Mouse (Mus musculus): ENCODE measurements around the gene Sirt6. TPM values are rescaled to one million over a fixed set of nuclear protein-coding genes. Genes with fewer than 3 reads are reported as not detected.

Sirt6 gene
- polyA plus RNA-seq, 1 experiment from 2014 or later = 7.7 TPM

GRCm38 (mm10) chr10:81572133-81572671 lies 55.4 kb downstream of the Sirt6 start:
- peaks cover 83% of the 10 kb centered on the region for H3K4me1 ChIP-seq (replicated peaks)
- peak overlapping the region; percentile 53 for H3K27ac ChIP-seq (replicated peaks)
- 0 out of 2 replicates have a peak, but pooled peaks have one; percentile 1 for ATAC-seq (ENCODE audit: insufficient read depth)
- H3K4me2 ChIP-seq = peak overlapping the region; percentile 95
- H3K9me3 ChIP-seq (replicated peaks) = no peaks in the 10 kb centered on the region
- H3K36me3 ChIP-seq (replicated peaks) = no peaks in the 10 kb centered on the region
- 14% methylated on average over 9 of the region's 9 CpGs for WGBS (ENCODE audit: insufficient replicate concordance)
- H3K9ac ChIP-seq = peak overlapping the region; percentile 30; the same call in 1 of the 2 replicates
- H3K27me3 ChIP-seq = peaks cover 62% of the 10 kb centered on the region
- peak overlapping the region; percentile 67 for H3K4me3 ChIP-seq (replicated peaks)

Other genes with a start within 250 kb of the Sirt6 start
- 127 and 147 TPM in 2 replicates for gene Fzr1, start 249.3 kb downstream of the Sirt6 start, polyA plus RNA-seq (2015; fragmentation: Nextera tagmentation; extraction: Ambion mirVana)
- gene Dohh, start 243.4 kb downstream of the Sirt6 start, polyA plus RNA-seq (2015; fragmentation: Nextera tagmentation; extraction: Ambion mirVana) = 50.9 and 56.2 TPM in 2 replicates
- gene Gm48551, start 243.3 kb downstream of the Sirt6 start, polyA plus RNA-seq (2015; fragmentation: Nextera tagmentation; extraction: Ambion mirVana) = 0.75 and 0.88 TPM in 2 replicates
- gene Gm48552, start 238.8 kb downstream of the Sirt6 start, polyA plus RNA-seq (2015; fragmentation: Nextera tagmentation; extraction: Ambion mirVana) = 0.56 TPM in 1 of 2 replicates, not detected in the other
- 1.9 and 2.3 TPM in 2 replicates for gene Smim24, start 234.7 kb downstream of the Sirt6 start, polyA plus RNA-seq (2015; fragmentation: Nextera tagmentation; extraction: Ambion mirVana)
- 9.5 and 11.5 TPM in 2 replicates for gene Nfic, start 172.2 kb downstream of the Sirt6 start, polyA plus RNA-seq (2015; fragmentation: Nextera tagmentation; extraction: Ambion mirVana)
- 0.02 TPM in 1 of 2 replicates, not detected in the other for gene Celf5, start 145.1 kb downstream of the Sirt6 start, polyA plus RNA-seq (2015; fragmentation: Nextera tagmentation; extraction: Ambion mirVana)
- gene Ncln, start 131.4 kb downstream of the Sirt6 start, polyA plus RNA-seq (2015; fragmentation: Nextera tagmentation; extraction: Ambion mirVana) = 43.7 and 52.0 TPM in 2 replicates
- gene S1pr4, start 127.7 kb downstream of the Sirt6 start, polyA plus RNA-seq (2015; fragmentation: Nextera tagmentation; extraction: Ambion mirVana) = 4.1 and 5.4 TPM in 2 replicates
- gene Gna15, start 103.6 kb downstream of the Sirt6 start, polyA plus RNA-seq (2015; fragmentation: Nextera tagmentation; extraction: Ambion mirVana) = 4.3 and 5.6 TPM in 2 replicates
- 20.3 and 24.6 TPM in 2 replicates for gene Gna11, start 82.6 kb downstream of the Sirt6 start, polyA plus RNA-seq (2015; fragmentation: Nextera tagmentation; extraction: Ambion mirVana)
- gene Aes, start 68.3 kb downstream of the Sirt6 start, polyA plus RNA-seq (2015; fragmentation: Nextera tagmentation; extraction: Ambion mirVana) = 243 and 271 TPM in 2 replicates
- gene Tle2, start 53.2 kb downstream of the Sirt6 start, polyA plus RNA-seq (2015; fragmentation: Nextera tagmentation; extraction: Ambion mirVana) = 2.2 and 2.6 TPM in 2 replicates
- gene Tle6, start 26.7 kb downstream of the Sirt6 start, polyA plus RNA-seq (2015; fragmentation: Nextera tagmentation; extraction: Ambion mirVana) = 3.5 TPM in 2 replicates
- 0.23 and 0.24 TPM in 2 replicates for gene BC025920, start 21.5 kb downstream of the Sirt6 start, polyA plus RNA-seq (2015; fragmentation: Nextera tagmentation; extraction: Ambion mirVana)
- 1.8 and 2.3 TPM in 2 replicates for gene Ankrd24, start 743 bp upstream of the Sirt6 start, polyA plus RNA-seq (2015; fragmentation: Nextera tagmentation; extraction: Ambion mirVana)
- 1.7 TPM in 2 replicates for gene Gm10778, start 21.3 kb upstream of the Sirt6 start, polyA plus RNA-seq (2015; fragmentation: Nextera tagmentation; extraction: Ambion mirVana)
- 4.0 and 4.3 TPM in 2 replicates for gene Zfp433, start 77.0 kb upstream of the Sirt6 start, polyA plus RNA-seq (2015; fragmentation: Nextera tagmentation; extraction: Ambion mirVana)
- gene Gm3055, start 143.4 kb upstream of the Sirt6 start, polyA plus RNA-seq (2015; fragmentation: Nextera tagmentation; extraction: Ambion mirVana) = 0.74 and 0.86 TPM in 2 replicates
- 0.86 TPM in 2 replicates for gene Gm4767, start 184.4 kb upstream of the Sirt6 start, polyA plus RNA-seq (2015; fragmentation: Nextera tagmentation; extraction: Ambion mirVana)
- 1.4 and 2.0 TPM in 2 replicates for gene Gm32687, start 236.1 kb upstream of the Sirt6 start, polyA plus RNA-seq (2015; fragmentation: Nextera tagmentation; extraction: Ambion mirVana)